In genomic region chr1:87551008-87551407, GRCm38 (mm10) we compare ENCODE assay signal across 17 mouse cellular contexts. TPM values are rescaled to one million over a fixed set of nuclear protein-coding genes. Genes with fewer than 3 reads are reported as not detected.
A peak's percentile ranks its signal among the peaks of the same experiment; 100 is the strongest.
DNase-seq lines count a peak whose midpoint lies in the region; ATAC-seq and TF ChIP-seq lines count a peak whose summit lies in the region.
"Had no signal": no experiment of that assay in that cellular context is flagged by ENCODE, and none has a peak within 500 bp of the region (broad histone marks: within the 10 kb centered on the region; RNA-seq: fewer than 3 reads in every experiment).

No protein-coding gene starts in this region.

- no peak overlapping the region for H3K9ac ChIP-seq in intestine, embryonic 15.5 days
- H3K9ac ChIP-seq in forebrain, postnatal 0 days: no peak overlapping the region
- H3K9ac ChIP-seq: kidney, embryonic 15.5 days; neural tube, embryonic 13.5 days had no signal

- no peak for TF ChIP-seq CTCF in forebrain, postnatal 0 days (IDR thresholded peaks at IDR 0.05; ENCODE audit: low read depth)

- H3K4me1 ChIP-seq in intestine, embryonic 15.5 days (replicated peaks): 0 out of 2 replicates have a peak, but pooled peaks cover 9% of the 10 kb centered on the region
- H3K4me1 ChIP-seq in forebrain, postnatal 0 days (ENCODE audit: insufficient read depth): no peaks in the 10 kb centered on the region

- H3K27ac ChIP-seq in intestine, embryonic 15.5 days: 0 out of 2 replicates have a peak overlapping the region, but pooled peaks have one; percentile 22
- H3K27ac ChIP-seq in forebrain, postnatal 0 days (ENCODE audit: low read depth, low read length): no peak overlapping the region
- H3K27ac ChIP-seq: kidney, embryonic 15.5 days; neural tube, embryonic 13.5 days had no signal

- peak; percentile 96 for ATAC-seq in intestine, embryonic 15.5 days
- ATAC-seq in forebrain, postnatal 0 days: no peak

- no peak overlapping the region for H3K4me3 ChIP-seq in intestine, embryonic 15.5 days (replicated peaks)
- no peak overlapping the region for H3K4me3 ChIP-seq in forebrain, postnatal 0 days (ENCODE audit: low read depth, low read length)
- H3K4me3 ChIP-seq: kidney, embryonic 15.5 days; neural tube, embryonic 13.5 days had no signal

- no peaks in the 10 kb centered on the region for H3K27me3 ChIP-seq in intestine, embryonic 15.5 days (replicated peaks)
- no peaks in the 10 kb centered on the region for H3K27me3 ChIP-seq in forebrain, postnatal 0 days (ENCODE audit: insufficient read depth, low read length)
- H3K27me3 ChIP-seq: kidney, embryonic 15.5 days; neural tube, embryonic 13.5 days had no signal

- H3K36me3 ChIP-seq in intestine, embryonic 15.5 days: no peaks in the 10 kb centered on the region
- no peaks in the 10 kb centered on the region for H3K36me3 ChIP-seq in forebrain, postnatal 0 days (ENCODE audit: insufficient read depth)
- H3K36me3 ChIP-seq: kidney, embryonic 15.5 days; neural tube, embryonic 13.5 days had no signal

- intact Hi-C loops in left cerebral cortex, postnatal 36 days (cut with DNase I): no loop called here

- H3K9me3 ChIP-seq in intestine, embryonic 15.5 days: no peaks in the 10 kb centered on the region
- no peaks in the 10 kb centered on the region for H3K9me3 ChIP-seq in forebrain, postnatal 0 days (ENCODE audit: low read length)
- H3K9me3 ChIP-seq: kidney, embryonic 15.5 days; neural tube, embryonic 13.5 days had no signal

- 55% methylated on average over 3 of the region's 3 CpGs for WGBS in intestine, embryonic 15.5 days
- WGBS in forebrain, postnatal 0 days: 94% methylated on average over 3 of the region's 3 CpGs

- no peak overlapping the region for H3K4me2 ChIP-seq in intestine, embryonic 15.5 days (replicated peaks)
- H3K4me2 ChIP-seq in forebrain, postnatal 0 days (ENCODE audit: low read depth): no peak overlapping the region
- H3K4me2 ChIP-seq: heart, embryonic 11.5 days; kidney, embryonic 15.5 days; neural tube, embryonic 13.5 days had no signal

- DNase-seq in 3134 (ENCODE audit: extremely low read depth, insufficient read length, low spot score) (peak; percentile 90), 3T3-L1 (ENCODE audit: low read depth, low spot score) (peak; percentile 100)
- peak; percentile 30 for DNase-seq in adrenal gland, adult 8-10 months
- DNase-seq in right cerebral cortex, postnatal 4 days: no peak
- no peak for DNase-seq in forebrain, postnatal 0 days
- DNase-seq in left cerebral cortex, postnatal 36 days (ENCODE audit: low spot score in 2 of 2): no peak
- DNase-seq: cerebellum, postnatal 36 days; liver; lung, postnatal 14 days; midbrain, embryonic 14.5 days; thymus, postnatal 4 days had no signal

RNA-seq across cellular contexts. Expression of gene Ngef, which starts 22.7 kb away (rescaled TPM):
- under 1 TPM; 0.20 to 0.95 (median 0.52) TPM for total RNA-seq in adrenal gland, adult 8-10 months (2022)
- 17.9 and 19.6 TPM in 2 replicates for polyA plus RNA-seq in intestine, embryonic 15.5 days (2015; fragmentation: Nextera tagmentation; extraction: Ambion mirVana)
- total RNA-seq in forebrain, postnatal 0 days (2014; rRNA removed): 67.2 and 85.0 TPM in 2 replicates
- polyA plus RNA-seq in forebrain, postnatal 0 days (2015; fragmentation: Nextera tagmentation; extraction: Ambion mirVana): 49.8 and 57.9 TPM in 2 replicates
- total RNA-seq in left cerebral cortex, postnatal 36 days (2021): 100 to 1,000 TPM; 359 to 394 TPM

RNA-seq across cellular contexts. Expression of gene Neu2, which starts 41.3 kb away (rescaled TPM):
- not detected for total RNA-seq in adrenal gland, adult 8-10 months (2022)
- polyA plus RNA-seq in intestine, embryonic 15.5 days (2015; fragmentation: Nextera tagmentation; extraction: Ambion mirVana): 3.2 and 3.4 TPM in 2 replicates
- 0.38 and 1.4 TPM in 2 replicates for total RNA-seq in forebrain, postnatal 0 days (2014; rRNA removed)
- polyA plus RNA-seq in forebrain, postnatal 0 days (2015; fragmentation: Nextera tagmentation; extraction: Ambion mirVana): 0.99 and 1.3 TPM in 2 replicates
- total RNA-seq in left cerebral cortex, postnatal 36 days (2021): 1 to 10 TPM; 5.7 to 8.7 TPM
- total RNA-seq: ES-E14 had no signal
- polyA plus RNA-seq: heart, embryonic 11.5 days; hindbrain, embryonic 11.5 days had no signal

Comparison
In these comparisons a context has a peak if more than half of its experiments do, and no peak if none do; other contexts are left out.
1. DNase-seq: peak in 3134 (single experiment), 3T3-L1 (single experiment) and adrenal gland, adult 8-10 months (single experiment); none in right cerebral cortex, postnatal 4 days (single experiment), forebrain, postnatal 0 days (single experiment) and left cerebral cortex, postnatal 36 days (0 of 2).
2. RNA of gene Ngef, which starts 22.7 kb away (total RNA-seq): 359 to 394 TPM in left cerebral cortex, postnatal 36 days and 67.2 to 85.0 TPM in forebrain, postnatal 0 days; 0.20 to 0.95 TPM in adrenal gland, adult 8-10 months; every median in the first group is over 10 times any median in the second.